Comparison of ENCODE assay signal across 13 mouse cellular contexts in genomic region chr4:131997476-131997875, GRCm38 (mm10).
DNase-seq lines count a peak whose midpoint lies in the region.
"Had no signal": no experiment of that assay in that cellular context is flagged by ENCODE, and none has a peak within 500 bp of the region (broad histone marks: within the 10 kb centered on the region; RNA-seq: fewer than 3 reads in every experiment).

No protein-coding gene starts in this region.

- no peaks in the 10 kb centered on the region for H3K4me1 ChIP-seq in heart, embryonic 10.5 days
- H3K4me1 ChIP-seq: forebrain, embryonic 15.5 days; hindbrain, embryonic 13.5 days; liver, embryonic 12.5 days had no signal

- no peaks in the 10 kb centered on the region for H3K27me3 ChIP-seq in heart, embryonic 10.5 days (ENCODE audit: insufficient read depth, poor library complexity, severe bottlenecking)
- H3K27me3 ChIP-seq: forebrain, embryonic 15.5 days; hindbrain, embryonic 13.5 days; liver, embryonic 12.5 days had no signal

- intact Hi-C loops in left cerebral cortex, postnatal 4 days (cut with DNase I): no loop called here

- no peak overlapping the region for H3K4me3 ChIP-seq in heart, embryonic 10.5 days
- H3K4me3 ChIP-seq: forebrain, embryonic 15.5 days; hindbrain, embryonic 13.5 days; liver, embryonic 12.5 days; midbrain, embryonic 10.5 days had no signal

- H3K36me3 ChIP-seq in heart, embryonic 10.5 days: peaks cover 43% of the 10 kb centered on the region

- no peaks in the 10 kb centered on the region for H3K9me3 ChIP-seq in heart, embryonic 10.5 days
- H3K9me3 ChIP-seq: forebrain, embryonic 15.5 days; hindbrain, embryonic 13.5 days; liver, embryonic 12.5 days; midbrain, embryonic 10.5 days had no signal

- DNase-seq in heart, adult 8-10 months (ENCODE audit: low spot score): peak; percentile 13
- no peak for DNase-seq in heart, embryonic 10.5 days (ENCODE audit: low spot score)
- DNase-seq in left cerebral cortex, adult 11 months (ENCODE audit: low spot score): peak; percentile 25
- DNase-seq in left cerebral cortex, postnatal 4 days: no peak
- peak; percentile 58 to 65 for DNase-seq in left cerebral cortex, adult 18-20 months (ENCODE audit: low spot score in 2 of 2)
- peak; percentile 64 for DNase-seq in telencephalon, adult 2 months (ENCODE audit: low read depth, low spot score)
- DNase-seq in testis, postnatal 10 days (ENCODE audit: low spot score): no peak
- DNase-seq: gastrocnemius, postnatal 25 days; thymus, postnatal 14 days had no signal

- WGBS in heart, embryonic 10.5 days: 75% methylated on average over 5 of the region's 5 CpGs

- H3K27ac ChIP-seq in heart, embryonic 10.5 days: no peak overlapping the region
- H3K27ac ChIP-seq: forebrain, embryonic 15.5 days; hindbrain, embryonic 13.5 days; liver, embryonic 12.5 days; midbrain, embryonic 10.5 days had no signal

Comparison
In these comparisons a context has a peak if more than half of its experiments do, and no peak if none do; other contexts are left out.
1. DNase-seq: peak in heart, adult 8-10 months (single experiment), left cerebral cortex, adult 11 months (single experiment), left cerebral cortex, adult 18-20 months (2 of 2) and telencephalon, adult 2 months (single experiment); none in heart, embryonic 10.5 days (single experiment), left cerebral cortex, postnatal 4 days (single experiment) and testis, postnatal 10 days (single experiment).